Mouse (Mus musculus): ENCODE results near the gene B3gnt2.
"Not testable (repeated sequence)": the region's sequence is repeated elsewhere in the genome, so short reads cannot be mapped to it uniquely, and the experiment has no call there.

Gene B3gnt2

DNA sequence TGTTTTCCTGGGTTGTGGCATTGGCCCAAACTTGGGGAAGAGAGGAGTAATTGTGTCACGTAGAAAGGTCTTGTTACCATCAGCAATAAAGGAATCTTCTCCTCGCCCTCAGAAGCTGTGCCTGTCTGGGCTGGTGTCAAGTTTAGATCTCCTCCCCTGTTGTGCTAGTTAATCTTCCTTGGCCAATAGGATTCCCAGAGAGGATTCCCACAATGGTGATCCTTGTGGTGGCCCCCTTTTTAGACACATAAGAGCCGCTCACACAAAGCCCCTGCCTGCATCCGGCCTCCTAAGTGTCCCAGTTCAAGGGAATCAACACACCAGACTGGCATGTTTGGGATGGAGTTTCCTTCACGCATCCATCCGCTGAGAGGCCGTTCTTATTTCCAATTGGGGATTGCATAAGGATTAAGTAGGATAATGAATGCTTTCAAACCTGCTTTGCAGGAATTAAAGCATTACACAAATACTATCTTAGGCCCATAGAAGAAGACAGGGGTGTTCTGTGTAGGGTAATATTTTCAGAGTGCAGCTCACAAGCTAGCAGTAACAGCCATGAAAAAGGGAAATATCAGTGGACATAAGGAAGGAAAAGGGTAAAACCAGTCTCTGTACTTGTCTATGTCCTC is 118.6 kb downstream of the B3gnt2 start:
- ATAC-seq (ENCODE audit: insufficient number of reproducible peaks, low FRiP score, low TSS enrichment): no peak

DNA sequence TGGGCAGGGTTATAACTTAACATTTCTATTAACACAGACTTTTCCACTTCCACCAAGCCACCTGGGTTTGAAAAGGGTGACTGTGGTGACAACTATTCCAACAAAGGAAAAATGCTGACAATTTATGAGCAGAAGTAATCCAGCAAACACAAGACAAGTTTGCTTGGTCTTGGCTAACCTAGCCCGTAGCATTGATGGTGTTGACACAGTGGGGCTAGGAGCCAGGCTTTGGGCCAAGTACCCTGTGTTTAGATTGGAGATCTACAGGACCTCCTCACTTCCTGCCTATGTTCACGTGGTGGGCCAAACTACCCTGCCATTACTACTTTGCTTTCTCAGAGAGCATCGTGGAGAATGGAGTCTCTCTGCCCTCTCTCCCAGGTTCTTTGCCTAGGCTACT is 119.3 kb downstream of the B3gnt2 start:
- no peak for ATAC-seq (ENCODE audit: insufficient number of reproducible peaks, low FRiP score, low TSS enrichment)

DNA sequence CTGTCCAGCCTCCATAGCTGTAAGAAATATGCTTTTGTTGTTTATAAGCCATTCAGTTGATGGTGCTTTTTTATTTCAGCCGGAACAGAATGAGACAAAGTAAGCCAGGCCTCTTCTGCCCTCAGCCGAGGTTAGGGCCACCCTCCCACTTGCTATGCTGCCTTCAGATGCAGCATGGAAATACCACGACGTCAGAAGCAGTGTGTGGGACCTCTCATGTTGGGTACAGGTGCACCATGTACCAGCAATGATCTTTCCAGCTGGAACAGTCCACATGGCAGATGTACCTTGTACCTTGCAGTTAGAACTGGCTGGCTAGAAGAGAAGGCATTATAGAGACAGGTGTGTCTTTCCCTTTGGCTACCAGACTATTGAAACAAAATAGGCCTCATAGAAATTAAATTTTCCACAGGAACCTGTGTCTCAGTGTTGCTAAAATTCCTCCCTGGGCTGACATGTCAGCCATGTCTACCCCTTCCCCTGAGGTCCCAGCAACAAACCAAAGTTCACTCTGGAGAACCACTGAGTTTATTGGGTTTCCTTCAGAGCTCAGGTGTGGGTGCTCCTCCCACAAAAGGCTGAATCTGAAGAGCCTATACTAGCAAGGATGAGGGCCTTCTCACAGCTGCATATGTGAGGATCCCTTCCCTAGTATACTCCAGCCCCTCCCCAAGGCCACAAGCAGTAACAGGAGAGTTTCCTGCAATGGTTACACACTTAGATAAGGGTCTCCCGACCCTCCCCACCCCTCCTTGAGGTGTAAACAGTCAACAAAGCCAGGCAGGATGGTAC is 121.1 kb downstream of the B3gnt2 start:
- ATAC-seq (ENCODE audit: insufficient number of reproducible peaks, low FRiP score, low TSS enrichment): no peak

DNA sequence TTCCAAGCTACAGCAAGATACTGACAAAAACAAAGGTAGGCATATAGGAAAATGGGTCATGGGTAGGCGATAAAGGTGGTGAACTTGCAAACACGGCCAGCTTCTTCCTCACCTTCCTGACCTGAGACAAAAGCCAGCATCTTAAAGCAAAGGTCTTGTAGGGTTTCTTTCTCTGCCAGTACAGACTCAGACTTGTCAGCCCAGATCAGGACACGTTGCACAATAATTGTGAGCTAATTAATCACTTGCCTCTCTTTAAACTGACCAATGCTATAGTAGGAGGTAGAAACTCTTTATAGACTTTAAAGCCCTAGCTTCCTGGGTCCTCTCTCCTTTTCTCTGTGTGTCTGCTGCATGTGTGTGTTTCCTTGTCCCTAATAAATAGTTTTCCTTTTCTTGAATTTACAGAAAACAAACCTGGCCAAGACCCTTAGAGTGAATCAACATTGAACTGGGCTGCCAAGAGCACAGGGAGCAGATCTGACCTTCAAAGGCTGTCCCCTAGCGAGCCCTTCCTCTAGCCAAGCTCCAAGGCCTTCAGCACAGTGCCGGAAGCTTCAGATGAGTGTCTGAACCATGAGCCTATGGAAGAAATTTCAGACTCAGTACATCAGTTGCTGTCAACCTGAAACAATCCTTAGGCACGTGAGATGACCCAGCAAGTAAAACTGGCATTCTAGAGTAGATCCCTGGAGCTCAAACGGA is 124.1 kb downstream of the B3gnt2 start:
- ATAC-seq (ENCODE audit: insufficient number of reproducible peaks, low FRiP score, low TSS enrichment): no peak

DNA sequence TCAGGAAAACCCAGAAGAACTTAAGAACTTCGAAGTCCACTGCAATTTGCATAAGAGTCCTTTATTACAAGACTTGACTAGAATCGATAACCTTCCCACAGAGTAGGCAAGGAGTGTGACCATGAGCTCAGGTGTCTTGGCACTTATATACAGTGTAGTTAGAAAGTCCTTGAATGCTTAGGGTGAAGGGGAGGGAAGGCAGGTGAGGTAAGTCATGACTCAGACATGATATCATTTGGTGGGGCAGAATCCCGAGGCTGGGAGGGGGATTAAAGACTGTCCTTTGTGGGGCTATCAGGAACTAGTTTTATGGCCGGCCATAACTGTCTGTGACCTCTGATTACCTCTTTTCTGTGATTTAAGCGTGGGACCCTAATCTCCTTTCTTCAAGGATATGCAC is 125.6 kb downstream of the B3gnt2 start:
- ATAC-seq (ENCODE audit: insufficient number of reproducible peaks, low FRiP score, low TSS enrichment): not testable (repeated sequence)

DNA sequence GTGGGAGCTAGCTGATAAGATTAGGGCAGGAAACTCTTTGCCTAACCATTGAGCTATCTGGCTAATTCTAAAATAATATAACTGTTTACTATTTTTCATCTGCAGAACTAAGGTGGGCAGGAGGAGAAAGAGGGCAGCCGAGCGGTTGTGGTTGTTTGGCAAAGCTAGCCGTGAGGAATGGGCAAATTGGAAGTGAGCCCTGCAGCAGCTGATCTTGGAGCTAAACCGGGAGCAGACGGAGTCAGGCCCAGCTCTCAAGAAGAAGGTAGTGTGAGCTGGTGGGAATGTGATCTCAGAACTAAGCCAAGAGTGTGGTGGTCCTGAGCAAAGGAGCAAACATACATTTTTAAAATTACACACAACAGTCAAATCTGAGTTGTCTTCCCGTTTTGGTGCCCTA is 126.8 kb downstream of the B3gnt2 start:
- ATAC-seq (ENCODE audit: insufficient number of reproducible peaks, low FRiP score, low TSS enrichment): no peak

DNA sequence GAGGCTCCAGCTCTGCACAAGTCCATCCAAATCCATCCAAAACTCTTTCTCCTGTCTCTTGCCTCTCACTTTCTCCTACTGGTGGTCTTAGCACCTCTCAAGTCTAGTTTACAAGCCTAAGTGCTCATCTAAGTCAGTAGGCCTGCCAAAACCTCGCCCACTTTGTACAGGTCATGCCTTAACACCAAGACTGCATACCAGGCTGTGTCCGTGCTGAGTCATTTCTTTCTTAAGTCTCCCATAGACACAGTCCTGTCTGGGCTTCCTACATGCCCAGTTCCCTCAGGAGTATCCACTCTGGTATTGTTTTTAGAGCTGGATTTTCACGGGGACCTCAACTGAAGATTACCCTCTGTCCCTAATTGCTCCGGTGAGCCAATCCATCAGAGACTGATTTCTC is 127.9 kb downstream of the B3gnt2 start:
- no peak for ATAC-seq (ENCODE audit: insufficient number of reproducible peaks, low FRiP score, low TSS enrichment)

DNA sequence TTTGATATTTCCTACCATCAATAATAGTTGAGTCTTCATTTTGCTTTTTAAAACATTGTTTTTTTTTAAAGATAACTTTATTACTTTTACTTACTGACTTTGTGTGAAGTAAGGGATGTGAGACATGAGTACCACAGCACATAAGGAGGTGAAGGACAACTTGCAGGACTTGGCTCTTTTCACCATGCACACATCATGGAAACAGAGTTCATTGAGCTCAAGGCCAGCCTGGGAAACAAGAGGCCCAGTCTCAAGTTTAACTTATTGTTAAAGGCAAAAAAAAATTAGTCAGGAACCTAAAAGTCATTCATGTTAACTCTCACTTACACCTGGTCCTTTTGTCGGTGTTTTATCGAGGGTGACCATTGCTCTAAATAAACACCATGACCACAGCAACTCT is 137.7 kb downstream of the B3gnt2 start:
- no peak for ATAC-seq (ENCODE audit: insufficient number of reproducible peaks, low FRiP score, low TSS enrichment)

DNA sequence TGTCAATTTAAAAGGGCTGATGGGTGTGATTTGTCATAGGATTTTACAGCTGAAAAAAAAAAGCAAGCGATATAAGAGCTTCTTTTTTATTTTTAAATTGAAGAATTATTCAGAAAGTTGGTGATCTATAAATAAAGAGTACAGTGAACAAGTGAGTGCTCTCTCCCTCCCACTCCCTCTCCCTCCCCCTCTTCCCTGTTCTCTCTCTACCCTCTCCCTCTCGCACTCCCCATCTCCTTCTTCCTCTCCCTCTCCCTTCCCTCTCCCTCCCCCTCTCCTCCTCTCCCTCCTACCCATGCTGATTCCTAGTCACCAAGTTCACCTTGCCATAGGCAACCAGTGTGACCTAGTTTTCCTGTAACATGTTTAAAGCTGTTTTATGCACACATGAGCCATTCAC is 140.7 kb downstream of the B3gnt2 start:
- no peak for ATAC-seq (ENCODE audit: insufficient number of reproducible peaks, low FRiP score, low TSS enrichment)

DNA sequence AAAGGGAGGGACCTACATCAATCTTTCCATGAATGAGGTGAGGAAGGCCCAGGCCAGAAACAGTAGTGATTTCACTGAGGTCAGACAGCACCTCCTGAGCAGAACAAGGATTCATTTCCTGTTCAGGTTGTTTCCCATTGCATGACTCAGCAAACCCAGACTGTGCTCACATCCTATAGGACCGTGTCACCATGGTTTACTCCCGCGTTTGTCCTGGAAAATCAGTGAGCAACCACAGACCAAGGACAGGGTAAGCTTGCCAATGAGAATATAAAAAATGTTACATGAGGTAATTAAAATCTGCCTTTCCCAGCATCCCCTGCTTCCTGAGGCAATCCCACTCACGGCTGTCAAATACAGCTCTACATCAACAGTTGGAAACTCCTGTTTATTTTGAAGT is 141.2 kb downstream of the B3gnt2 start:
- ATAC-seq (ENCODE audit: insufficient number of reproducible peaks, low FRiP score, low TSS enrichment): no peak

DNA sequence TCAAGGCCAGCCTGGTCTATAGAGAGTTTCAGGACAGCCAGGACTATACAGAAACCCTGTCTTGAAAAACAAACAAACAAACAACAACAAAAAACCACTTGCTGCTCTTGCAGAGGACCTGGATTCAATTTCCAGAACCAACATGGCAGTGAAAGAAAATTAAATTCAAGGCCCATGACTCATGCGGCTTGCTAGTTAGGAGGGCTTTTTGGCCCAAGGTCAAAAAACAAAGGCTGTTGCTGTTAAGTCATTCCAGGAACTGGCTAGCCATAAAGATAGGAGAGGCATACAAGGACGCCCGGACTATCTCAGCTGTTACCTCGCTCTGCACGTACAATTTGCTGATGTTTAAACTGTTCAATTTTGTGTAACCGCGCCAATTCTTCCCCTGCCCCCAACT is 142.7 kb downstream of the B3gnt2 start:
- no peak for ATAC-seq (ENCODE audit: insufficient number of reproducible peaks, low FRiP score, low TSS enrichment)

DNA sequence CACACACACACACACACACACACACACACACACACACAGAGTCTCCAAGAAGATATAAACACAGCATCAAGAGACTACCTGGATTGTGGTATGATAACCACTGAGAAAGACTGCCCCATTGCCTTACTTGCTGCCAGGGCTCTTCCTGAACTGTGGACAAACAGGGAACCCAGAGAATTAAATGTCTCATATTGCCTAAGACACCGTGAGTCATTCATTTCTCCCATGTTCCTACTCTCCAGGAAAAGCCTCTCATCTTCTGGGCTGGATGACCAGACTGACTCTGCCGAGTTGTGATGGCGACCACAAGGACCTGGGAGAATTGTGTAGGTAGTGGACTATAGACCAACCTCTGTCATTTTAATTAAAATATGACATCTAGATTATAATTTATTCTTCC is 149.4 kb downstream of the B3gnt2 start:
- no peak for ATAC-seq (ENCODE audit: insufficient number of reproducible peaks, low FRiP score, low TSS enrichment)

DNA sequence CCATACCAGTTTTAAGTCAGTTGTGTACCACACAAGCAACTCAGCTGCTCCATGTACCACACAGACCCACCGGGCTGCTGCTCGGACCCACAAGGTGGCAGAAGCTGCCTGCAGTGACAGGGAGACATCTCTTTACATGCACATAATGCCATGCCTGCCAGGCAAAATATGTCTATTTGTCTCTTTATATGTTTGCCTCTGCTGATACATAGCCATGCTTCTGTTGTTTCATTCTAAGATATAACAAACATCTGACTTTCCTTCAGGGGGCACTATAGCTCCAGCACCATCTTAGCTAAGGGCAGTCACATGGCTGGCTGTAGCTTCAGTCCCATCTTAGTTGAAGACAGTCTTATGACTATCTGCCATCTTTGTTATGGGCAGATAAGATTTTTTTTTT is 150.2 kb downstream of the B3gnt2 start:
- no peak for ATAC-seq (ENCODE audit: insufficient number of reproducible peaks, low FRiP score, low TSS enrichment)
